Mouse (Mus musculus): Measurements from ENCODE around the gene Bend6.

DNA sequence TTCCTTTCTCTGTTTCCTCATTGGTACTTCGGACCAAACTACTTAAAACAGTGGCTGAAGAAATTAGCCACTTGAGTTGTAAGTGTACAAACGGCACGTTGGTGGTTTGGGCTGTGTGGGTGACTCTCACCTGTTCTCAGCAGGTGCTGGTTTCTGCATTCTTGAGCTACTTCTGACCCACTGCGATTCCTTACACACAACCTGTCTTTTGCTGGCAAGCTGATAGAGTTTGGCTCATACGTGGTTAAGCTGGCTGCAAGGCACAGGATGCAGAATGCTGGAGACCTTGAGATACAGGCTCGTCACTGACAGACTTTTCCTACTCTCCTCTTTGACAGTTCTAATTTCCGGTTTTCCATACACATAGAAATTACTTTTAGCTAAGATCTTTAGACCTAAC is 19.9 kb upstream of the Bend6 start:
- TF ChIP-seq CTCF (conservative IDR thresholded peaks at IDR 0.05; ENCODE audit: low read length) (no peak), POU5F1 (IDR thresholded peaks at IDR 0.05; ENCODE audit: borderline replicate concordance, low read length) (no peak)

Measured in E14TG2a.4 (cell line).